Mouse (Mus musculus): ENCODE data around the gene Pdzrn4.

- no peak for TF ChIP-seq CTCF (IDR thresholded peaks at IDR 0.05 in 2 of 3, conservative IDR thresholded peaks at IDR 0.05 in 1 of 3; ENCODE audit: control insufficient read depth in 1 of 3, insufficient read depth in 1 of 3, low read depth in 2 of 3, low read length in 3 of 3, poor library complexity in 1 of 3, severe bottlenecking in 1 of 3)
- no peak for TF ChIP-seq MAZ (IDR thresholded peaks at IDR 0.05; ENCODE audit: low read depth, low read length)
- no peak for TF ChIP-seq MAX (IDR thresholded peaks at IDR 0.05; ENCODE audit: low read length)
- no peak for TF ChIP-seq HCFC1 (IDR thresholded peaks at IDR 0.05; ENCODE audit: low read depth, low read length)
- TF ChIP-seq KAT2A (conservative IDR thresholded peaks at IDR 0.05; ENCODE audit: low read depth, low read length) = no peak
- TF ChIP-seq POLR2A (IDR thresholded peaks at IDR 0.05; ENCODE audit: control insufficient read depth in 1 of 2, insufficient read depth in 1 of 2, low read depth in 1 of 2, low read length in 2 of 2, poor library complexity in 1 of 2) = no peak
- no peak for TF ChIP-seq MEF2A (IDR thresholded peaks at IDR 0.05; ENCODE audit: extremely low read depth, insufficient replicate concordance, low read depth, low read length, poor library complexity, severe bottlenecking)
- TF ChIP-seq MAFK (IDR thresholded peaks at IDR 0.05; ENCODE audit: borderline replicate concordance, low read depth, low read length) = no peak
- no peak for TF ChIP-seq SMC3 (IDR thresholded peaks at IDR 0.05; ENCODE audit: low read depth, low read length)
- TF ChIP-seq USF2 (IDR thresholded peaks at IDR 0.05; ENCODE audit: borderline replicate concordance in 1 of 2, insufficient read depth in 1 of 2, low read depth in 1 of 2, low read length in 2 of 2) = no peak
- no peak for TF ChIP-seq EP300 (IDR thresholded peaks at IDR 0.05; ENCODE audit: low read depth in 1 of 2, low read length in 2 of 2)
- TF ChIP-seq BHLHE40 (IDR thresholded peaks at IDR 0.05; ENCODE audit: borderline replicate concordance, low read depth, low read length) = no peak
- no peak for TF ChIP-seq MYB (IDR thresholded peaks at IDR 0.05; ENCODE audit: low read depth, low read length)
- TF ChIP-seq GATA1 (IDR thresholded peaks at IDR 0.05; ENCODE audit: low read depth, low read length) = no peak
Measured at GRCm38 (mm10) chr15:92704146-92704545, 307.5 kb downstream of the Pdzrn4 start.

Measured in MEL (cell line).